Mouse (Mus musculus) liver, embryonic 15.5 days (tissue): ENCODE measurements around the gene Prdx1. TPM values are rescaled to one million over a fixed set of nuclear protein-coding genes. Genes with fewer than 3 reads are reported as not detected.

Experiments
- ATAC-seq: fragments of 200-750 bp; cut with Nextera tagmentation; 2 replicates; pipeline ENCODE4 v1.8.0; 2017; ENCODE audit warnings: moderate number of reproducible peaks, mild to moderate bottlenecking, moderate library complexity; ENCODE audit not compliant: insufficient read depth
- H3K27ac ChIP-seq: fragments of 300-500 bp; sonication (generic); replicated peaks from 2 replicates; pipeline ENCODE4 v1.5.1; 2015; ENCODE audit warnings: mild to moderate bottlenecking, inconsistent platforms
- H3K27me3 ChIP-seq: fragments of 300-500 bp; sonication (generic); 2 replicates; pipeline ENCODE4 v1.6.1; 2015; ENCODE audit warnings: mild to moderate bottlenecking, inconsistent platforms
- H3K36me3 ChIP-seq: fragments of 300-500 bp; sonication (generic); replicated peaks from 2 replicates; pipeline ENCODE4 v1.6.1; 2015; ENCODE audit warnings: moderate library complexity, mild to moderate bottlenecking, inconsistent platforms
- H3K4me1 ChIP-seq: fragments of 300-500 bp; sonication (generic); replicated peaks from 2 replicates; pipeline ENCODE4 v1.6.1; 2015; ENCODE audit warnings: inconsistent platforms
- H3K4me2 ChIP-seq: fragments of 300-500 bp; sonication (generic); 2 replicates; pipeline ENCODE4 v1.6.1; 2015; ENCODE audit warnings: moderate library complexity, mild to moderate bottlenecking, inconsistent platforms
- H3K4me3 ChIP-seq: fragments of 300-500 bp; sonication (generic); replicated peaks from 2 replicates; pipeline ENCODE4 v1.5.1; 2015; ENCODE audit warnings: mild to moderate bottlenecking, inconsistent platforms
- H3K9ac ChIP-seq: fragments of 300-500 bp; sonication (generic); 2 replicates; pipeline ENCODE4 v1.6.1; 2015; ENCODE audit warnings: moderate library complexity, mild to moderate bottlenecking, inconsistent platforms
- H3K9me3 ChIP-seq: fragments of 300-500 bp; sonication (generic); replicated peaks from 2 replicates; pipeline ENCODE4 v1.6.1; 2016; ENCODE audit warnings: inconsistent platforms
- WGBS: fragments of 180-500 bp; shearing (Covaris S2); methylation state at CpG from one replicate; pipeline ENCODE4 v1.1.7; 2015; ENCODE audit warnings: mixed read lengths; ENCODE audit not compliant: insufficient replicate concordance; 5-methylcytosine and 5-hydroxymethylcytosine counted together
- polyA plus RNA-seq: library from polyadenylated mRNA; unstranded; fragments of >200 nt; fragmentation: Nextera tagmentation; extraction: Ambion mirVana; gene quantifications from 2 replicates; pipeline ENCODE4 v1.2.1, GENCODE M21; 2015

Gene Prdx1
- polyA plus RNA-seq, 1 experiment from 2014 or later, result 937 TPM

- Histone ChIP-seq H3K27ac (no peak overlapping the region), H3K4me3 (no peak overlapping the region), H3K9ac (no peak overlapping the region), H3K9me3 (no peaks in the 10 kb centered on the region), H3K36me3 (no peaks in the 10 kb centered on the region), H3K4me1 (peaks cover 12% of the 10 kb centered on the region), H3K27me3 (peaks cover 13% of the 10 kb centered on the region; the same call in 1 of the 2 replicates), H3K4me2 (no peak overlapping the region)
- 61% methylated on average over 5 of the region's 5 CpGs for WGBS
- ATAC-seq, result no peak
These were observed 40.1 kb downstream of the Prdx1 start for GRCm38 (mm10) chr4:116725444-116725843.

- no peak overlapping the region for H3K9ac ChIP-seq
- 62% methylated on average over 3 of the region's 3 CpGs for WGBS
- ATAC-seq, result no peak
- H3K4me1 ChIP-seq, result peaks cover under 1% of the 10 kb centered on the region; the same call in 1 of the 2 replicates
- H3K27me3 ChIP-seq, result peaks cover 6% of the 10 kb centered on the region; the same call in 1 of the 2 replicates
- H3K27ac ChIP-seq, result no peak overlapping the region
- H3K36me3 ChIP-seq, result no peaks in the 10 kb centered on the region
- H3K9me3 ChIP-seq, result no peaks in the 10 kb centered on the region
- H3K4me2 ChIP-seq, result no peak overlapping the region
- no peak overlapping the region for H3K4me3 ChIP-seq
These were observed 42.1 kb downstream of the Prdx1 start for GRCm38 (mm10) chr4:116727401-116727800.

GRCm38 (mm10) chr4:116729532-116729931 lies 44.2 kb downstream of the Prdx1 start:
- no peaks in the 10 kb centered on the region for H3K27me3 ChIP-seq
- no peak overlapping the region for H3K4me3 ChIP-seq
- H3K4me1 ChIP-seq, result no peaks in the 10 kb centered on the region
- no peak overlapping the region for H3K9ac ChIP-seq
- H3K4me2 ChIP-seq, result no peak overlapping the region
- no peaks in the 10 kb centered on the region for H3K36me3 ChIP-seq
- 71% methylated on average over 3 of the region's 3 CpGs for WGBS
- ATAC-seq, result no peak
- no peaks in the 10 kb centered on the region for H3K9me3 ChIP-seq
- H3K27ac ChIP-seq, result no peak overlapping the region

GRCm38 (mm10) chr4:116731077-116731476 lies 45.7 kb downstream of the Prdx1 start:
- Histone ChIP-seq H3K27ac (no peak overlapping the region), H3K4me1 (no peaks in the 10 kb centered on the region), H3K36me3 (no peaks in the 10 kb centered on the region), H3K27me3 (no peaks in the 10 kb centered on the region), H3K4me3 (no peak overlapping the region), H3K9ac (no peak overlapping the region), H3K9me3 (no peaks in the 10 kb centered on the region), H3K4me2 (no peak overlapping the region)
- WGBS, result 56% methylated on average over 9 of the region's 9 CpGs
- ATAC-seq, result no peak

- Histone ChIP-seq H3K9ac (no peak overlapping the region), H3K4me1 (no peaks in the 10 kb centered on the region), H3K36me3 (no peaks in the 10 kb centered on the region), H3K9me3 (no peaks in the 10 kb centered on the region), H3K4me2 (no peak overlapping the region), H3K27me3 (no peaks in the 10 kb centered on the region), H3K27ac (no peak overlapping the region), H3K4me3 (no peak overlapping the region)
- ATAC-seq, result no peak
- WGBS, result 61% methylated on average over 5 of the region's 5 CpGs
These were observed 47.0 kb downstream of the Prdx1 start for GRCm38 (mm10) chr4:116732355-116732754.

GRCm38 (mm10) chr4:116734996-116735395 lies 49.7 kb downstream of the Prdx1 start:
- Histone ChIP-seq H3K27ac (no peak overlapping the region), H3K4me1 (no peaks in the 10 kb centered on the region), H3K4me3 (no peak overlapping the region), H3K9ac (no peak overlapping the region), H3K4me2 (no peak overlapping the region), H3K36me3 (no peaks in the 10 kb centered on the region), H3K9me3 (no peaks in the 10 kb centered on the region), H3K27me3 (no peaks in the 10 kb centered on the region)
- WGBS, result 56% methylated on average over 2 of the region's 2 CpGs
- no peak for ATAC-seq

- Histone ChIP-seq H3K9me3 (no peaks in the 10 kb centered on the region), H3K27me3 (no peaks in the 10 kb centered on the region), H3K36me3 (no peaks in the 10 kb centered on the region; the same call in 1 of the 2 replicates), H3K4me1 (no peaks in the 10 kb centered on the region), H3K27ac (no peak overlapping the region), H3K9ac (no peak overlapping the region), H3K4me3 (no peak overlapping the region), H3K4me2 (no peak overlapping the region)
- no peak for ATAC-seq
- 37% methylated on average over 9 of the region's 9 CpGs for WGBS
These were observed 53.8 kb downstream of the Prdx1 start for GRCm38 (mm10) chr4:116738972-116739751.

- Histone ChIP-seq H3K4me2 (no peak overlapping the region), H3K4me1 (no peaks in the 10 kb centered on the region; the same call in 1 of the 2 replicates), H3K27ac (no peak overlapping the region), H3K4me3 (no peak overlapping the region), H3K9me3 (no peaks in the 10 kb centered on the region), H3K9ac (no peak overlapping the region), H3K36me3 (no peaks in the 10 kb centered on the region; the same call in 1 of the 2 replicates), H3K27me3 (no peaks in the 10 kb centered on the region)
- 67% methylated on average over 2 of the region's 2 CpGs for WGBS
- no peak for ATAC-seq
These were observed 64.4 kb downstream of the Prdx1 start for GRCm38 (mm10) chr4:116749750-116750149.

Other genes starting within 250 kb of the Prdx1 start
- 6.2 and 7.2 TPM in 2 replicates for gene Mast2, start 221.4 kb upstream of the Prdx1 start, polyA plus RNA-seq
- gene Ipp, start 178.0 kb upstream of the Prdx1 start, polyA plus RNA-seq, result 13.3 and 13.6 TPM in 2 replicates
- 19.2 and 21.3 TPM in 2 replicates for gene Tmem69, start 129.6 kb upstream of the Prdx1 start, polyA plus RNA-seq
- 12.6 and 13.4 TPM in 2 replicates for gene Gpbp1l1, start 127.9 kb upstream of the Prdx1 start, polyA plus RNA-seq
- gene Ccdc17, start 88.9 kb upstream of the Prdx1 start, polyA plus RNA-seq, result 1.1 and 2.3 TPM in 2 replicates
- gene Nasp, start 57.6 kb upstream of the Prdx1 start, polyA plus RNA-seq, result 42.7 and 49.9 TPM in 2 replicates
- 291 and 322 TPM in 2 replicates for gene Akr1a1, start 33.9 kb upstream of the Prdx1 start, polyA plus RNA-seq
- 8.9 and 9.9 TPM in 2 replicates for gene Mmachc, start 22.9 kb downstream of the Prdx1 start, polyA plus RNA-seq
- gene Ccdc163, start 23.0 kb downstream of the Prdx1 start, polyA plus RNA-seq, result 10.1 and 10.4 TPM in 2 replicates
- 4.7 and 5.3 TPM in 2 replicates for gene Tesk2, start 35.4 kb downstream of the Prdx1 start, polyA plus RNA-seq
- 14.3 and 14.8 TPM in 2 replicates for gene Toe1, start 122.1 kb downstream of the Prdx1 start, polyA plus RNA-seq
- 3.0 and 3.2 TPM in 2 replicates for gene Mutyh, start 122.2 kb downstream of the Prdx1 start, polyA plus RNA-seq
- 0.18 and 0.30 TPM in 2 replicates for gene Hpdl, start 136.2 kb downstream of the Prdx1 start, polyA plus RNA-seq
- gene Zswim5, start 191.8 kb downstream of the Prdx1 start, polyA plus RNA-seq, result 0.02 and 0.05 TPM in 2 replicates